Mouse (Mus musculus) embryonic facial prominence, embryonic 11.5 days (tissue): Measurements from ENCODE around the gene Pnpla7. TPM values are rescaled to one million over a fixed set of nuclear protein-coding genes. Genes with fewer than 3 reads are reported as not detected.

Experiments
- microRNA-seq: library from miRNA; unstranded; fragments of <30 nt; microRNA quantifications from one replicate; pipeline ENCODE4, GENCODE M21; 2016; ENCODE audit warnings: borderline number of aligned reads
- polyA plus RNA-seq: library from polyadenylated mRNA; unstranded; fragments of >200 nt; fragmentation: Nextera tagmentation; extraction: Ambion mirVana; gene quantifications from 2 replicates; pipeline ENCODE4 v1.2.1, GENCODE M21; 2014

The Pnpla7 gene
- polyA plus RNA-seq, 1 experiment from 2014 or later, result 4.7 TPM

Small RNA genes within 50 kb of the gene (microRNA-seq; reads per million reads assigned to microRNA genes)
- not detected for gene Gm22875
- gene Gm24328, result not detected
- gene Mir7664, result not detected

Other genes with a start within 250 kb of the Pnpla7 start
- 1.8 and 2.1 TPM in 2 replicates for gene Cacna1b, start 212.9 kb upstream of the Pnpla7 start, polyA plus RNA-seq
- 95.5 and 97.4 TPM in 2 replicates for gene Ehmt1, start 56.4 kb upstream of the Pnpla7 start, polyA plus RNA-seq
- 10.7 and 15.9 TPM in 2 replicates for gene Arrdc1, start 40.8 kb upstream of the Pnpla7 start, polyA plus RNA-seq
- gene Zmynd19, start 26.2 kb upstream of the Pnpla7 start, polyA plus RNA-seq, result 27.6 and 29.8 TPM in 2 replicates
- gene Dph7, start 13.6 kb upstream of the Pnpla7 start, polyA plus RNA-seq, result 33.4 and 33.8 TPM in 2 replicates
- 153 and 163 TPM in 2 replicates for gene Mrpl41, start 935 bp upstream of the Pnpla7 start, polyA plus RNA-seq
- gene Nsmf, start 78.3 kb downstream of the Pnpla7 start, polyA plus RNA-seq, result 29.5 and 36.2 TPM in 2 replicates
- not detected in 2 replicates for gene Entpd8, start 104.3 kb downstream of the Pnpla7 start, polyA plus RNA-seq
- gene Noxa1, start 119.1 kb downstream of the Pnpla7 start, polyA plus RNA-seq, result 0.13 TPM in 1 of 2 replicates, not detected in the other
- gene Nrarp, start 204.7 kb downstream of the Pnpla7 start, polyA plus RNA-seq, result 16.8 and 17.0 TPM in 2 replicates
- 1.9 and 2.6 TPM in 2 replicates for gene Tor4a, start 220.9 kb downstream of the Pnpla7 start, polyA plus RNA-seq
- gene Nelfb, start 235.5 kb downstream of the Pnpla7 start, polyA plus RNA-seq, result 90.5 and 92.2 TPM in 2 replicates
- gene Stpg3, start 238.6 kb downstream of the Pnpla7 start, polyA plus RNA-seq, result not detected in 2 replicates
- gene Fam166a, start 242.7 kb downstream of the Pnpla7 start, polyA plus RNA-seq, result 1.4 TPM in 1 of 2 replicates, not detected in the other
- 456 and 490 TPM in 2 replicates for gene Tubb4b, start 248.7 kb downstream of the Pnpla7 start, polyA plus RNA-seq